Mouse (Mus musculus): Measurements from ENCODE around the gene Syncrip. TPM values are rescaled to one million over a fixed set of nuclear protein-coding genes. Genes with fewer than 3 reads are reported as not detected.
A peak's percentile ranks its signal among the peaks of the same experiment; 100 is the strongest.

Syncrip gene
- total and polyA plus RNA-seq, 3 experiments: 6.6 to 64.6 (median 60.8) TPM

DNA sequence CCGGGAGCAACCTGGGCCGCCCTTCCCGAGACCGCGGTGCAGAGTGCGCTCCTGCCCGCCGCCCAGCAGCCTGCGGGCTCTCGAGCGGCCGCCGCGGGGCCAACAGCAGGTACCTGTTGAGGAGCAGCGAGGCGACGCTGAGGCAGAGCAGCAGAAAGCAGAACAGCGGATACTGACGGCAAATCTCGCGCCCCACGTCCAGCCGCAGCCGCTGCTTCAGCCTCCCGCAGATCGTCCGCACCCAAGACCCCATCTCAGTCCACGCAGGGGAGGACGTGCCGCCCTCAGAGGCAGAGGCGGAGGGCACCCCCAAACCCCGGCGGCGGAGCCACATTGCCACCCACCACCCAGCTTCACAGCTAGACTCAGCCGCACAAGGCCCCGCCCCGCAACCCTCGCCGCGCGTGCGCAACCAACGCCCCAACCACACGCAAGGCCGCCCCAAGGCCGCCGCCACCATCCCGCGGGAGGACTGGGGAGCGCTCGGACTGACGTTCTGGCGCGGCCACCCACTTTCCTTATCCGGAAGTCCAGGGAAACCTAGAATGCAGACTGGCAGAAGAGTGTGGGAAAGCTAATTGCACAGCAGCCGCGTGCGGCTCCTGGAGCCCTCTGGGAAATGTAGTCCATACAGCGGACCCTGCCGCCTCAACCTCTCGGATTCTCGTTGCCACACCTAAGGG, 43.7 kb downstream of the Syncrip start, which contains the start of gene Snx14:
Gene Snx14 (minus strand): TSS at position 404 of the 683 bp plus-strand sequence.
- intact Hi-C loops (cut with DNase I): loop anchor here (2.0 kb wide), 3 partner anchors 42 to 110 kb away; partner anchors contain the start of gene Zfp949
- peak; percentile 78 for TF ChIP-seq POLR2A (IDR thresholded peaks at IDR 0.05; ENCODE audit: insufficient read depth, low read depth, low read length)
- no peak for TF ChIP-seq CTCF (IDR thresholded peaks at IDR 0.05)
- TF ChIP-seq EP300 (IDR thresholded peaks at IDR 0.05; ENCODE audit: insufficient read depth, low read depth, low read length): peak; percentile 75
- Histone ChIP-seq H3K79me2 (replicated peaks; ENCODE audit: control insufficient read depth, insufficient read depth, low read length) (peaks cover 3% of the 10 kb centered on the region), H3K9ac (ENCODE audit: low read depth, low read length) (peak within 1 kb of the TSS; percentile 95), H3K36me3 (ENCODE audit: control insufficient read depth, insufficient read depth, low read length) (0 out of 2 replicates have a peak, but pooled peaks cover 1% of the 10 kb centered on the region), H3K27me3 (ENCODE audit: control insufficient read depth, insufficient read depth, low read length) (no peaks in the 10 kb centered on the region), H3K4me1 (ENCODE audit: control insufficient read depth, insufficient read depth, low read length) (peaks cover 1% of the 10 kb centered on the region; the same call in 1 of the 2 replicates), H3K27ac (peak within 1 kb of the TSS; percentile 83), H3K4me3 (peak within 1 kb of the TSS; percentile 87)
- peak; percentile 98 to 99 for DNase-seq
- under 1% methylated on average over 62 of the region's 62 CpGs for WGBS

DNA sequence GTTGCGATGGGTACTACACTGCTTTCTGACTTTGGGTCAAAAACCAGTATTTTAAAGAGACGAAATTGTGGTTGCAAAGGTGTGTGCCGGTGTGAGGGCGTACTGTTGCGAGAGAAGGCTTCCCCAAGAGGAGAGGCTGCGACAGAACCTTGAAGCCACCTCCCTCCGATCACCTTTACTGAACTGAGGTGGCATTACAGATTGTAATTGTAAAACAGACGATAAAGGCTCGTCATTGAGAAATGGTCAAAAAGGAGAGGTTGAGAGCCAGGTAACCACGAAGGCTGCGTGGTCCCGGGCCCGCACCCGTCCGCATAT, 44.2 kb downstream of the Syncrip start:
- H3K4me3 ChIP-seq: peak overlapping the region; percentile 87
- peaks cover 1% of the 10 kb centered on the region; the same call in 1 of the 2 replicates for H3K4me1 ChIP-seq (ENCODE audit: control insufficient read depth, insufficient read depth, low read length)
- H3K9ac ChIP-seq (ENCODE audit: low read depth, low read length): peak overlapping the region; percentile 95
- WGBS: under 1% methylated on average over 15 of the region's 15 CpGs
- no peak for DNase-seq
- TF ChIP-seq CTCF (IDR thresholded peaks at IDR 0.05): no peak
- no peak for TF ChIP-seq POLR2A (IDR thresholded peaks at IDR 0.05; ENCODE audit: insufficient read depth, low read depth, low read length)
- TF ChIP-seq EP300 (IDR thresholded peaks at IDR 0.05; ENCODE audit: insufficient read depth, low read depth, low read length): no peak
- H3K27ac ChIP-seq: peak overlapping the region; percentile 83
- intact Hi-C loops (cut with DNase I): loop anchor here (2.0 kb wide), 3 partner anchors 43 to 111 kb away; partner anchors contain the start of gene Zfp949
- H3K79me2 ChIP-seq (replicated peaks; ENCODE audit: control insufficient read depth, insufficient read depth, low read length): peaks cover 3% of the 10 kb centered on the region
- 0 out of 2 replicates have a peak, but pooled peaks cover 1% of the 10 kb centered on the region for H3K36me3 ChIP-seq (ENCODE audit: control insufficient read depth, insufficient read depth, low read length)
- H3K27me3 ChIP-seq (ENCODE audit: control insufficient read depth, insufficient read depth, low read length): no peaks in the 10 kb centered on the region

DNA sequence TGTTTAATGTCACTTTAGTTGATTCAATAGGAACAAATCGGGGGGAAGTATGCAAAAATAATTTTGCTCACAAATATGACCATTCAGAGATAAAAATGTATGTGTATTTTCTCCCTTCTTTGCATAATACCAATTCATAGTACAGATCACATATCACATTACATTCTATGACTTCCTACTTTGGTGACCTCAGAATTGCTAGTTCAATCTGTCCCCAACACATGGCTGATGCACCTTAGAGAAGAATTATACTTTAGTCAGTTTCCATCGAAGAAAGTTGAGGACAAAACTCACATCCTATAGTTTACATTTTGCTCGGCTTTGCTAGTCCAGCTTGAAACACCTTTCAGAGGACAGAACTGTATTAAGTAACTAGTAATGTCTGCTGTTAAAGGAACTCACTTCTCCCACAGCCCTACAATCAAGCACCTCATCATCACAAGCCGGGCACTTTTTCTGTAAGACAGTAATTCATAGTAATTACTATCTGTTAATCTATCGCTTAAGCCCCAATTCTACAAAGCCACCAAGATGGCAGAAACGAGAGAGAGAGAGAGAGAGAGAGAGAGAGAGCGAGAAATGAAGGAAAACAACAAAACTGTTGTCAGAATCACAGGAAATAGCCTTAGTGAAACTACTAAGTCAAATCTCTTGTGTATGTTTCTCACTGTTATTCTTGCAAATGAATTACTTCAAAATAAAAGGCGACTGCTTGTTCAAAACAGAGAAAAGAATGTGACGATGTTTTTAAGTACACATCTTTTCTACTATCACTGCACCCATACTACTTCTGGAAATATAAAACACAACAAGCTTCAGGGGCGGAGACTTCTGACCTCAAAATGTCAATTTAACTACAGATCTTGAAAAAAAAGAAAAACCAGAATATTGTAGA, 44.8 kb downstream of the Syncrip start:
- peaks cover 1% of the 10 kb centered on the region; the same call in 1 of the 2 replicates for H3K4me1 ChIP-seq (ENCODE audit: control insufficient read depth, insufficient read depth, low read length)
- H3K4me3 ChIP-seq: peak overlapping the region; percentile 87
- 38% methylated on average over 10 of the region's 10 CpGs for WGBS
- TF ChIP-seq CTCF (IDR thresholded peaks at IDR 0.05) (no peak), EP300 (IDR thresholded peaks at IDR 0.05; ENCODE audit: insufficient read depth, low read depth, low read length) (no peak), POLR2A (IDR thresholded peaks at IDR 0.05; ENCODE audit: insufficient read depth, low read depth, low read length) (no peak)
- H3K27ac ChIP-seq: peak overlapping the region; percentile 83
- DNase-seq: no peak
- intact Hi-C loops (cut with DNase I): loop anchor here (2.0 kb wide), 3 partner anchors 43 to 111 kb away; partner anchors contain the start of gene Zfp949
- 0 out of 2 replicates have a peak, but pooled peaks cover 1% of the 10 kb centered on the region for H3K36me3 ChIP-seq (ENCODE audit: control insufficient read depth, insufficient read depth, low read length)
- H3K27me3 ChIP-seq (ENCODE audit: control insufficient read depth, insufficient read depth, low read length): no peaks in the 10 kb centered on the region
- 0 out of 2 replicates have a peak overlapping the region, but pooled peaks have one; percentile 95 for H3K9ac ChIP-seq (ENCODE audit: low read depth, low read length)
- H3K79me2 ChIP-seq (replicated peaks; ENCODE audit: control insufficient read depth, insufficient read depth, low read length): peaks cover 3% of the 10 kb centered on the region

DNA sequence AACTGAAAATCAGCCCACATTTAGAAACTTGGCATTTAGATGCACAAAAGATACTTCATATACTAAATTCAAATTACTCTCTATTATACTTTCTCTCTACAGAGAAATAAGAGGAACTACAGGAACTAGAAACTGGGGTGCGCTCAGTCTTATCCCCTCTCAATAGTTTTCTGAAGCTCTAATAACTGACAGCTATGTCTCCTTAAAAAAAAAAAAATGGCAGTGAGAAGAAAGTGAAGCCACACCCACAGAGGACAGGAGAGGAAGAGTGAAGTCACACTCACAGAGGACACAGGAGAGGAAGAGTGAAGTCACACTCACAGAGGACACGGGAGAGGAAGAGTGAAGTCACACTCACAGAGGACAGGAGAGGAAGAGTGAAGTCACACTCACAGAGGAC, 58.0 kb downstream of the Syncrip start:
- TF ChIP-seq POLR2A (IDR thresholded peaks at IDR 0.05; ENCODE audit: insufficient read depth, low read depth, low read length) (no peak), CTCF (IDR thresholded peaks at IDR 0.05) (no peak), EP300 (IDR thresholded peaks at IDR 0.05; ENCODE audit: insufficient read depth, low read depth, low read length) (no peak)
- H3K79me2 ChIP-seq (replicated peaks; ENCODE audit: control insufficient read depth, insufficient read depth, low read length): no peaks in the 10 kb centered on the region; the same call in 1 of the 2 replicates
- intact Hi-C loops (cut with DNase I): no loop called here
- no peaks in the 10 kb centered on the region for H3K36me3 ChIP-seq (ENCODE audit: control insufficient read depth, insufficient read depth, low read length)
- no peaks in the 10 kb centered on the region for H3K4me1 ChIP-seq (ENCODE audit: control insufficient read depth, insufficient read depth, low read length)
- H3K9ac ChIP-seq (ENCODE audit: low read depth, low read length): no peak overlapping the region
- no peak overlapping the region for H3K4me3 ChIP-seq
- 65% methylated on average over 2 of the region's 2 CpGs for WGBS
- no peak overlapping the region for H3K27ac ChIP-seq
- no peaks in the 10 kb centered on the region for H3K27me3 ChIP-seq (ENCODE audit: control insufficient read depth, insufficient read depth, low read length)
- DNase-seq: no peak

DNA sequence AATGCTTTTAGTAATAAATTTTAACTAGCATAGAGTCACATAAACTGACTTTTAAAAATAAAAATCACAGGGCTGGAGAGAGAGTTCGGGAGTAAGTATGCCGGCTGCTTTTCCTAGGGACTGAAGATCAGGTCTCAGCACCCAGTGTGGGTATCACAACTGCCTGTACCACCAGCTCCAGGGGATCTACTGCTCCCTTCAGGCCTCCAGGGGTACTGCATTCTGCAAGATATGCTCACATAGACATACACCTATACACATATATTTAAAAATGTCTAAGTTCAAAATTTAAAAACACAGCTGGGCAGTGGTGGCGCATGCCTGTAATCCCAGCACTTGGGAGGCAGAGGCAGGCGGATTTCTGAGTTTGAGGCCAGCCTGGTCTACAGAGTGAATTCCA, 59.9 kb downstream of the Syncrip start:
- no peak overlapping the region for H3K9ac ChIP-seq (ENCODE audit: low read depth, low read length)
- TF ChIP-seq EP300 (IDR thresholded peaks at IDR 0.05; ENCODE audit: insufficient read depth, low read depth, low read length) (no peak), POLR2A (IDR thresholded peaks at IDR 0.05; ENCODE audit: insufficient read depth, low read depth, low read length) (no peak), CTCF (IDR thresholded peaks at IDR 0.05) (peak; percentile 35)
- H3K79me2 ChIP-seq (replicated peaks; ENCODE audit: control insufficient read depth, insufficient read depth, low read length): no peaks in the 10 kb centered on the region
- H3K4me3 ChIP-seq: no peak overlapping the region
- no peaks in the 10 kb centered on the region for H3K36me3 ChIP-seq (ENCODE audit: control insufficient read depth, insufficient read depth, low read length)
- H3K27me3 ChIP-seq (ENCODE audit: control insufficient read depth, insufficient read depth, low read length): no peaks in the 10 kb centered on the region
- DNase-seq: no peak
- H3K4me1 ChIP-seq (ENCODE audit: control insufficient read depth, insufficient read depth, low read length): no peaks in the 10 kb centered on the region
- WGBS: 99% methylated on average over 4 of the region's 4 CpGs
- no peak overlapping the region for H3K27ac ChIP-seq
- intact Hi-C loops (cut with DNase I): no loop called here

Measured in heart, adult 2 months (tissue).